Mouse (Mus musculus) lung, postnatal 25 days (tissue): Measurements from ENCODE around the gene Rps25.
A peak's percentile ranks its signal among the peaks of the same experiment; 100 is the strongest.
"Not testable (repeated sequence)": the region's sequence is repeated elsewhere in the genome, so short reads cannot be mapped to it uniquely, and the experiment has no call there.

Source experiments
- DNase-seq: peaks from one replicate; pipeline ENCODE4 v3.0.0; 2022; ENCODE audit warnings: low spot score

Rps25 gene

GRCm38 (mm10) chr9:44401081-44401480 is 5.9 kb upstream of the Rps25 start:
- DNase-seq, result no peak

- DNase-seq, result no peak
Observed at GRCm38 (mm10) chr9:44405011-44405410, 1.9 kb upstream of the Rps25 start.

- DNase-seq, result no peak
Observed at GRCm38 (mm10) chr9:44407752-44408097, 786 bp downstream of the Rps25 start.

- not testable (repeated sequence) for DNase-seq
Observed at GRCm38 (mm10) chr9:44408693-44409092, 1.8 kb downstream of the Rps25 start.

GRCm38 (mm10) chr9:44410647-44411336 is 3.9 kb downstream of the Rps25 start:
- no peak for DNase-seq

- no peak for DNase-seq
Observed at GRCm38 (mm10) chr9:44411601-44412130, 4.7 kb downstream of the Rps25 start.

GRCm38 (mm10) chr9:44412306-44412705 is 5.4 kb downstream of the Rps25 start:
- DNase-seq, result no peak

- DNase-seq, result no peak
Observed at GRCm38 (mm10) chr9:44412781-44413180, 5.8 kb downstream of the Rps25 start.

GRCm38 (mm10) chr9:44417156-44417891 is 10.4 kb downstream of the Rps25 start:
- no peak for DNase-seq

GRCm38 (mm10) chr9:44417892-44418363 is 11.0 kb downstream of the Rps25 start:
- DNase-seq, result peak; percentile 95

- no peak for DNase-seq
Observed at GRCm38 (mm10) chr9:44418519-44419385, 11.8 kb downstream of the Rps25 start, which contains the start of gene Ccdc84. Gene Ccdc84 (minus strand): TSS chr9:44418569.

- not testable (repeated sequence) for DNase-seq
Observed at GRCm38 (mm10) chr9:44419730-44420129, 12.8 kb downstream of the Rps25 start.

GRCm38 (mm10) chr9:44420280-44420898 is 13.4 kb downstream of the Rps25 start:
- no peak for DNase-seq

- no peak for DNase-seq
Observed at GRCm38 (mm10) chr9:44423576-44423975, 16.6 kb downstream of the Rps25 start.

GRCm38 (mm10) chr9:44432577-44433185 is 25.7 kb downstream of the Rps25 start:
- DNase-seq, result no peak

- DNase-seq, result peak; percentile 34
Observed at GRCm38 (mm10) chr9:44435747-44436146, 28.8 kb downstream of the Rps25 start.

- no peak for DNase-seq
Observed at GRCm38 (mm10) chr9:44440961-44441360, 34.0 kb downstream of the Rps25 start, which contains the start of gene Foxr1. Gene Foxr1 (minus strand): TSS chr9:44441136.

GRCm38 (mm10) chr9:44444402-44445025 is 37.6 kb downstream of the Rps25 start:
- DNase-seq, result not testable (repeated sequence)

- peak; percentile 4 for DNase-seq
Observed at GRCm38 (mm10) chr9:44450387-44450786, 43.4 kb downstream of the Rps25 start.

- DNase-seq, result peak; percentile 84
Observed at GRCm38 (mm10) chr9:44454132-44454890, 47.4 kb downstream of the Rps25 start.
